Mouse (Mus musculus) liver, embryonic 12.5 days (tissue): Measurements from ENCODE around the gene Cel. TPM values are rescaled to one million over a fixed set of nuclear protein-coding genes. Genes with fewer than 3 reads are reported as not detected.
"Not testable (repeated sequence)": the region's sequence is repeated elsewhere in the genome, so short reads cannot be mapped to it uniquely, and the experiment has no call there.

ENCODE experiments used
- ATAC-seq: fragments of 200-750 bp; cut with Nextera tagmentation; 2 replicates; pipeline ENCODE4 v1.8.0; 2017; ENCODE audit warnings: moderate number of reproducible peaks, mild to moderate bottlenecking, moderate library complexity
- H3K27ac ChIP-seq: fragments of 300-500 bp; sonication (generic); 2 replicates; pipeline ENCODE4 v1.5.1; 2016; ENCODE audit warnings: mild to moderate bottlenecking
- H3K27me3 ChIP-seq: fragments of 300-500 bp; sonication (generic); replicated peaks from 2 replicates; pipeline ENCODE4 v1.6.1; 2016; ENCODE audit warnings: mild to moderate bottlenecking, moderate library complexity
- H3K36me3 ChIP-seq: fragments of 300-500 bp; sonication (generic); 2 replicates; pipeline ENCODE4 v1.6.1; 2016; ENCODE audit warnings: mild to moderate bottlenecking, moderate library complexity
- H3K4me1 ChIP-seq: fragments of 300-500 bp; sonication (generic); 2 replicates; pipeline ENCODE4 v1.6.1; 2016
- H3K4me2 ChIP-seq: fragments of 300-500 bp; sonication (generic); 2 replicates; pipeline ENCODE4 v1.6.1; 2016; ENCODE audit warnings: mild to moderate bottlenecking, moderate library complexity
- H3K4me3 ChIP-seq: fragments of 300-500 bp; sonication (generic); 2 replicates; pipeline ENCODE4 v1.5.1; 2016; ENCODE audit warnings: mild to moderate bottlenecking, moderate library complexity
- H3K9ac ChIP-seq: fragments of 300-500 bp; sonication (generic); 2 replicates; pipeline ENCODE4 v1.6.1; 2016; ENCODE audit warnings: mild to moderate bottlenecking, moderate library complexity
- H3K9me3 ChIP-seq: fragments of 300-500 bp; sonication (generic); replicated peaks from 2 replicates; pipeline ENCODE4 v1.6.1; 2016; ENCODE audit warnings: mild to moderate bottlenecking, moderate library complexity
- WGBS: fragments of 180-500 bp; shearing (Covaris S2); methylation state at CpG from one replicate; pipeline ENCODE4 v1.1.7; 2016; ENCODE audit not compliant: insufficient replicate concordance; 5-methylcytosine and 5-hydroxymethylcytosine counted together
- polyA plus RNA-seq: library from polyadenylated mRNA; unstranded; fragments of >200 nt; fragmentation: Nextera tagmentation; extraction: Ambion mirVana; gene quantifications from 2 replicates; pipeline ENCODE4 v1.2.1, GENCODE M21; 2016

Gene Cel
- polyA plus RNA-seq, 1 experiment from 2014 or later: not detected

DNA sequence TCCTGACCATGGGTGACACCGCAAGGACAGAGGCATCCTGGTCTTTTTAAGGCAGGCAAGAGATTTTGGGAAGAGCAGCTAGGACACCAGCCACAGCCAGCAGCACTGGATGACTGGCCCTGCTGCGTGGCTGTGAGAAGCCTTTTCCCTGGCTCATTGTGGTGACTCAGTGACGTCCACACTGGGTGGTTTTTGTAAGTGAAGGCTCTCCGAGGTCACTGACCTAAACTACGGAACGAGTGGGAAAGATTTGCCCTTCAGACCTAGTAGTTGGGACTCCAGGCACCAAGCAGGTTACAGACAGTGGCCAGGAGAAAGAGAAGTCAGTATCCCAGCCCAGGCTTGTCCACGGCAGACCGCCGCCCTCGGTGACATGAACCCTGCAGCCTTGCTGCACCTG, 38.8 kb downstream of the Cel start:
- no peak overlapping the region for H3K4me2 ChIP-seq
- no peaks in the 10 kb centered on the region for H3K9me3 ChIP-seq
- H3K9ac ChIP-seq: no peak overlapping the region
- H3K4me3 ChIP-seq: no peak overlapping the region
- H3K27me3 ChIP-seq: no peaks in the 10 kb centered on the region
- ATAC-seq: no peak
- WGBS: 73% methylated on average over 10 of the region's 10 CpGs
- H3K27ac ChIP-seq: peak overlapping the region; percentile 38; the same call in 1 of the 2 replicates
- peaks cover 31% of the 10 kb centered on the region for H3K4me1 ChIP-seq
- no peaks in the 10 kb centered on the region for H3K36me3 ChIP-seq

DNA sequence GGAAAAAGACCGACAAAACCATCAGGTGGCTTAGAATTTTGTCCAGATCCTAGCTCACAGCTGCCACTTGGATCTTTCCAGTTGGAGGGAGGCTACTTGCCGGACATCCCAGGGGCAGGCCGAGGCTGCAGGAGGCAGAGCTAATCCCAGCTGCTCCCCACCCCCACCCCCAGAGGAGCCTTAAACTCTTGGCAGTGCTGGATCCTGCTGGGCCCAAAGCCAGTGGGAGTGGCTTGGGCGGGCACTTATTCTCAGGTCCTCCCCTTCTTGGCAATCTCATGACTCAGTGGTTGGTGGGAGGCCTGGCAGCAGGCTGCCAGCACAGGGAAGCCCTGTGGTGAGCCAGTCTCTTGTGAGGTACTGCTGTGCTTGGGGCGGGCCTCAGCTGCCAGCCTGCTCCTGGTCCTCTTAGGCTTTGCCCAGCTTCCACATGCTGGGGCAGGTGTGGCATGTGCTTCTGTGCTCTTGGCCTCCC, 39.5 kb downstream of the Cel start:
- no peak overlapping the region for H3K4me2 ChIP-seq
- H3K36me3 ChIP-seq: no peaks in the 10 kb centered on the region
- H3K9me3 ChIP-seq: no peaks in the 10 kb centered on the region
- 55% methylated on average over 5 of the region's 5 CpGs for WGBS
- no peak overlapping the region for H3K4me3 ChIP-seq
- peaks cover 31% of the 10 kb centered on the region for H3K4me1 ChIP-seq
- H3K27ac ChIP-seq: no peak overlapping the region
- no peaks in the 10 kb centered on the region for H3K27me3 ChIP-seq
- H3K9ac ChIP-seq: no peak overlapping the region
- ATAC-seq: peak; percentile 51

DNA sequence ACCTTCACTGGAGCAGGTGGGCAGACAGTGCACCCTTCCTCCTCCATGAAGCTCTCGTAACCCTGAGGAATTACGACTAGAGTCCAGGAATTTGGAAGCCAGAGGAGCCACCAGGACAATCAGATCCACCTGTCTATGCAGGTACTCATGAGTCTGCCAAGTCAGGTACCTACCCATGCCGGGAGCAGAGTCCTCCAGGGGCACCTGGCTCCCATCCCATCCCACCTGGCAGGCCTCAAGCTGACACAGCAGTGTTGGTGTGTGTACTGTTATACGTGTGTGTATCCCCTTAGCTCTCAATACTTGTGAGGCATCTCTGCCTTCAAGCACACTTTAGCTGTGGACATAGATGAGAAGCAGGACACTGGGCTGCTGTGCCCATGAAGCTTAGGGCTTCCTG, 41.0 kb downstream of the Cel start:
- Histone ChIP-seq H3K4me1 (peaks cover 31% of the 10 kb centered on the region), H3K27me3 (no peaks in the 10 kb centered on the region), H3K9ac (no peak overlapping the region), H3K4me2 (no peak overlapping the region), H3K36me3 (no peaks in the 10 kb centered on the region), H3K9me3 (no peaks in the 10 kb centered on the region), H3K4me3 (no peak overlapping the region), H3K27ac (no peak overlapping the region)
- WGBS: 70% methylated on average over 4 of the region's 4 CpGs
- no peak for ATAC-seq

DNA sequence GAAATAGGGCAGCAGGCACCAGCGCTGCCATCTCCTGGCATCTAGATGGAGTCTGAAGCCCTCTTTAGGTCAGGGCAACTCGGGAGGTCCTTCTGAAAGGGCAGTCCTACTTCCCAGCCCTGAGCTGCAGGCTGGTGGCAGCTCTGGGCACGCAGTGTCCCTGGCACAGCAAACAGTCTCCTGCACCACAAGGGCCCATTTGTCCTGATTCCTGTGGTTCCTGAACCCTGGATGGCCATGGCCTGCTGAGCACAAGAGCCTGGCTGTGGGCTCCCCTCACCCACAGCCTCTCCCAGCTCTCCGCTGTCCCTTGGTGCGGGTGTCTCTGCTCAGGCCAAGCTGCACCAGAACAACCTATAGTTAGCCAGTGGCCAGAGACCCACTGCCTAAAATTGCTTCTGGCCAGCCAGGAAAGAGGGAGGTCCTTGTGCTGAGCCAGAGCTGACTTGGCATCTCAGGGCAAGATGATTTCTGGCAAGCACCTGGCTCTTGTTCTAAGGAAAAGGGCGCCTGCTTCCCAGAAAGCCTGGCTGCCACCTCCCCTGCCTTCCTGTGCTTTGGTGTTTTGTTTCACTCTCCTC, 41.5 kb downstream of the Cel start:
- Histone ChIP-seq H3K27me3 (no peaks in the 10 kb centered on the region), H3K36me3 (no peaks in the 10 kb centered on the region)

DNA sequence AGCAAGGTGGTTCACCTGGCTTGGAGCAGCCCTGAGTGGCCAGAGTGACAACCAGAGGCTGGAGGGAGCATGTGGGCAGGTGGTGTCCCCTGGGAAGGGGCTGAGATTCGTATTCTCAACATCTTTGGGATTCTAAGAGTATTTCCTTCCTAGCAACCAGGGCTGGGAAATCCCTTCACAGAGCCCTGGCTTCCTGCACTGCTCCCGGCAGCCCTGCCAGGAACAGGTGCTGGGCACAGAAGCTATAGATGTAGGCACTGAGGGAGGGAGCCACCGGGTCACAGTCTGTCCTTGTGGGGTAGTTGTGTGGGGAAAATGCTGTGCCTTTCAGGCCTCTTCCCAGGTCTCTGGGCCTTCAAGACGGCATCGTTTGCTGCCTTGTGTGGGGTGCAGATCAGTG, 42.6 kb downstream of the Cel start:
- Histone ChIP-seq H3K4me2 (no peak overlapping the region), H3K9ac (no peak overlapping the region), H3K4me1 (peaks cover 17% of the 10 kb centered on the region), H3K27ac (no peak overlapping the region), H3K36me3 (no peaks in the 10 kb centered on the region), H3K9me3 (no peaks in the 10 kb centered on the region), H3K27me3 (0 out of 2 replicates have a peak, but pooled peaks cover 4% of the 10 kb centered on the region), H3K4me3 (no peak overlapping the region)
- no peak for ATAC-seq
- WGBS: 63% methylated on average over 5 of the region's 5 CpGs

More for the DNA sequence above, 41.5 kb downstream of the Cel start:
- no peak for ATAC-seq
- no peak overlapping the region for H3K4me2 ChIP-seq
- no peak overlapping the region for H3K27ac ChIP-seq
- no peak overlapping the region for H3K9ac ChIP-seq
- no peaks in the 10 kb centered on the region for H3K9me3 ChIP-seq
- H3K4me1 ChIP-seq: peaks cover 28% of the 10 kb centered on the region
- 67% methylated on average over 6 of the region's 6 CpGs for WGBS
- no peak overlapping the region for H3K4me3 ChIP-seq

DNA sequence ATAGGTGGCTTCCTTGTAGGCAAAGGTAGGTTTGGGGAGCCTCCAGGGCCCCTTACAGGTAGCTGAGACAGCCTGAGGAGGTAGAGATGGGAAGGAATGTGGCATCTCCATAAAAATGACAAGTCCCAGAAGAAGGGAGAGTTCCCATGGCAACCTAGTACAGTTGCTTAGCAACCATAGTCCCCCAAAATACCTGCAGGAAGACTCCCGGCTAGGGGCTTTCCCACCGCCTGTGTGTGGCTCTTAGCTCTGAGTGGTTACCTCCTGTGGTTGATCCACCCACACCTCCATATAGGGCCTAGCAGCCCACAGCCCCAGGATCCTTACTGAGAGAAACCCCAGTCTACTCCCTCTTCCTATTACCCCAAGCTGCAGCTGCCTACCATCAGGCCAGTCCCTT, 45.0 kb downstream of the Cel start:
- Histone ChIP-seq H3K27me3 (peaks cover 25% of the 10 kb centered on the region), H3K9ac (no peak overlapping the region), H3K27ac (no peak overlapping the region), H3K9me3 (no peaks in the 10 kb centered on the region), H3K4me1 (peaks cover 15% of the 10 kb centered on the region), H3K4me2 (no peak overlapping the region), H3K36me3 (no peaks in the 10 kb centered on the region), H3K4me3 (no peak overlapping the region)
- ATAC-seq: no peak
- WGBS: 75% methylated on average over 2 of the region's 2 CpGs

DNA sequence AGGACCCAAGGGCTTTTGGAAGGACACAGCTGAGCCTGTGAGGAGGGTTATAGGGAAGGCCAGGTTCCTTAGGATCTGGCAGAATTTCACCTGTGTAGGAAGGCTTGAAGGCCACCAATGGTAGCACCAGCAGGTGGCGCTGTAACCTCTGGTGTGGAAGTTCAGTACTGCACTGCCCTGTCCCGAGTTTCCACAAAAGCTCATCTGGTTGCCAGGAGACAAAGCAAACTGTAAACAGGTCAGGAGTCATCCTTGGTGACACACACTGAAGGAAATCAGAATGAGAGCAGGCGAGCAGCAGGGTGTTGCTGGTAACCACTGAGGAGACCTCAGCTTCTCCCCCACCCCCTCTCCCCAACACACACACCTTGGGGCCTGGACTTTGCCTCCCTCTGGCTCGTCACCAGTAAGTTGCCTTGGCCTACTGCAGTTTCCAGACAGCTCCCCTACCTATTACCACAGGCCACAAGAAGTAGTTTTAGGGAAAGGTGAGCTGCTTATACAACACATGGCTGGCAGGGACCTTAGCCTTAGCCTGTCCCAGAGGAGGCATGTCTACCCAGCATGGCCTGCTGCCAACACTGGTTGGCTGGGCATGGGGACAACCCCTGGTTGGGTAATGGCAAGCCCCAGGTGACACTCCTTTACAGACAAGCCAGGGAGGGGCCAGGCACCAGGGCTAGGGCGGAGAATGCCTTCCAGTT, 45.8 kb downstream of the Cel start:
- ATAC-seq: peak; percentile 52
- no peak overlapping the region for H3K27ac ChIP-seq

DNA sequence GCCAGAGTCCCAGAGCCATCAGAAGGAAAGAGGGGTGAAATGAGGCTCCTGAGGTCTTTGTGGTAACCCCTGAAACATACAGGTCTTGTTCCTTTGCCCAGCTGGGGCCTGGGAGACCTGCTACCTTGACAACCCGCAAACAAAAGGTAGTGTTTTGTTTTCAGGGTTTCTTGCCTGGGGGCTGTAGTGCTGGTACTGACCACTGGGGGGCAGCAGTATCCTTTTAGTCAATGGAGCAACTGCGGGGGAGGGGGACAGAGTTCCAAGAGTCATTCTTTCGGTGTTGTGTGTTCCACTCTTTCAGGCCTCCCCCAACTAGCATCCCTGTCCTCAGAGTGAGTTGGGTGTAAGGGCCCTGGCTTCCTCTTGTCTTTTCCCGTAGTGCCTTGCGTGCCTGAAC, 48.7 kb downstream of the Cel start:
- peaks cover 21% of the 10 kb centered on the region for H3K4me1 ChIP-seq
- no peak overlapping the region for H3K27ac ChIP-seq
- no peak for ATAC-seq
- no peak overlapping the region for H3K4me3 ChIP-seq
- 11% methylated on average over 5 of the region's 5 CpGs for WGBS
- H3K27me3 ChIP-seq: peaks cover 61% of the 10 kb centered on the region
- no peak overlapping the region for H3K9ac ChIP-seq
- H3K36me3 ChIP-seq: no peaks in the 10 kb centered on the region
- H3K4me2 ChIP-seq: peak overlapping the region; percentile 78
- no peaks in the 10 kb centered on the region for H3K9me3 ChIP-seq

More for the DNA sequence above, 45.8 kb downstream of the Cel start:
- Histone ChIP-seq H3K36me3 (no peaks in the 10 kb centered on the region), H3K4me3 (no peak overlapping the region), H3K9me3 (no peaks in the 10 kb centered on the region), H3K27me3 (peaks cover 34% of the 10 kb centered on the region), H3K4me2 (no peak overlapping the region), H3K4me1 (peaks cover 21% of the 10 kb centered on the region), H3K9ac (no peak overlapping the region)
- 32% methylated on average over 5 of the region's 5 CpGs for WGBS

DNA sequence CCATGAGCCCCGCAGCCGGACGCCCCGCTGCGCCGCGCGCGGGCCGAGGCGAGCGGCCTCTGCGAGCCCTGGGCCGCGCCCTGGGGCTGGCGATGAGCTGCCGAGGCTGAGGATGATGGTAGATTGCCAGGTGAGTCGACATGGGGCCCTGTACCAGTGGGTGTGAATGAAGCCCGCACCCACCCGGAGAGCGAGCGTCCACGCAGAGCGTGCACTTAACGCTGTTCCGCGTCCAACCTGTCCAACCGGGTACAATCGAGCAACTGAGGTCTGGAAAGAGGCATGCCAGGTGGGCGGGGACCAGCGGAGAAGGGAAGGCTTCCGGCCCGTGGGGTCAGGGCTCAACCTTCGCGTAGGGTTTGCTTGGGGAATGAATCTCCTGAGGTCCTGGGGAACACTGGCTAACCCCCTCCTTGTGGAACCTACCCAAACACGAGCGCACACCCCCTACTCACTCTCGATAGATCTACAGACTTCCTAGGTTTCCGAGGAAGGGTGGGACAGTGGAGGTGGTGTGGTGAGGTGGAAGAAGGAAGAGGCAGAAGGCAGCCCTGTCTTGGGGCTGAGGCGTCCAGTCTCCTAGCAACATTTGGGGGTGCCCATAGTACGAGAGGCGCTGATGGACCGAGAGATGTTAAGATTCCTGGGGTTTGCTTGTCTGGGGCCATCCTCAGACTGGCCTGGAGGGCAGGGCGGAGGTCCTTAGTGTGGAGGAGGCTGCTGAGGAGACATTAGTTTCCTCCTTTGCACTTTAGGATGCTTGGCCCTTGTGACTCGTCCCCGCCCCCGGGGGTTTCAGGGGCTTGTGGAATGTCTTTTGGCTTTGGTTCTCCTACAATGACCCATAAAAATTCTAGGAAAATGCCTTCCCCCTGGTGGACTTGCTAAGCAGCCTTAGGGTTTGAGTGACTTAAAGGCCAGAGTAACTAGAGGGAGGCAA, 49.5 kb downstream of the Cel start:
- peak overlapping the region; percentile 54 for H3K9ac ChIP-seq
- H3K9me3 ChIP-seq: no peaks in the 10 kb centered on the region
- peaks cover 65% of the 10 kb centered on the region for H3K27me3 ChIP-seq
- no peaks in the 10 kb centered on the region for H3K36me3 ChIP-seq
- H3K4me1 ChIP-seq: peaks cover 21% of the 10 kb centered on the region
- H3K4me2 ChIP-seq: peak overlapping the region; percentile 78
- H3K4me3 ChIP-seq: peak overlapping the region; percentile 55
- H3K27ac ChIP-seq: no peak overlapping the region
- peak; percentile 6; the same call in 1 of the 2 replicates for ATAC-seq
- WGBS: 7% methylated on average over 47 of the region's 47 CpGs

DNA sequence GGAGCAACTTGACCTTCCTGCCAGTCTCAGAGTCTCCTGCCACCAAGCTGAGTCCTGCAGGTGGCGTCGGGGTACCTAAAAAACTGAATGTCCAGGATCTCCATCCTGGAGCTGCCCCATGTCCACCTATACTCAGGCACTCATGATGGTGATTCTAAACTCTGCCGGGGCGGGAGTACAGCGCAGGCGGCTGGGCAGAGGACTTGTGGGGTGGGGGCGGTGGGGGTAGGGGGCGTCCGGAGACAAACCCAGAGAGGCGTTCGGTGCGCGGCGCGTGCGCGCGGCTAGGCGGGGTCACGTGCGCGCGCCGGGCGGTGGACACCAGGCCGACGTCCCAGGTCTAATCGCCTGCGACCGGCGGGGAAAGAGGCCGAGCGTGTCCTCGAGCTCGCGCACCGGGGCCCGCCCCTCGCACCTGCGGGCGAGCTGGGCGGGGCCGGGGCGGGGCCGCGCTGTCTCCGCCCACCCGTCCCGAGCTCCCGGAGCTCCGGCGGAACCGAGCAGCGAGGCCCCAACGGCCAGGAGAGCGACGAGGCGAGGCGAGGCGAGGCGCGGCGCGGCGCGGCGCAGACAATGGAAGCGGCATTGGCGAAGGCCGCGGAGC, 50.3 kb downstream of the Cel start, which contains the start of gene Ralgds:
TSS of gene Ralgds (plus strand) at position 328 of the 604 bp plus-strand sequence.
- no peak within 1 kb of the TSS for H3K27ac ChIP-seq
- H3K9me3 ChIP-seq: no peaks in the 10 kb centered on the region
- peak within 1 kb of the TSS; percentile 54 for H3K9ac ChIP-seq
- peaks cover 65% of the 10 kb centered on the region for H3K27me3 ChIP-seq
- under 1% methylated on average over 60 of the region's 71 CpGs for WGBS
- H3K4me1 ChIP-seq: peaks cover 21% of the 10 kb centered on the region
- H3K4me3 ChIP-seq: peak within 1 kb of the TSS; percentile 55
- ATAC-seq: peak; percentile 54; the same call in 1 of the 2 replicates
- H3K4me2 ChIP-seq: peak within 1 kb of the TSS; percentile 78
- no peaks in the 10 kb centered on the region for H3K36me3 ChIP-seq

DNA sequence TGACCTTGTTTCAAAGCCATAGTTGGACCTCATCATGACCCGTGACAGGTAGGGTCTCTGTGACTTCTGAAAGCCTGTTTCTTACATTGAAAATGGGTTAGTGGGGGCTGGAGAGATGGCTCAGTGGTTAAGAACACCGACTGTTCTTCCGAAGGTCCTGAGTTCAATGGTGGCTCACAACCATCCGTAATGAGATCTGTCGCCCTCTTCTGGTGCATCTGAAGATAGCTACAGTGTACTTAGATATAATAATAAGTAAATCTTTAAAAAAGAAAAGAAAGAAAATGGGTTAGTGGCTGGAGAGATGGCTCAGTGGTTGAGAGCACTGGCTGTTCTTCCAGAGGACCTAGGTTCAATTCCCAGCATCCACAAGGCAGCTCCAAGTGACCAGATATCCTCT, 51.6 kb downstream of the Cel start:
- not testable (repeated sequence) for H3K36me3 ChIP-seq

More for the DNA sequence above, 51.6 kb downstream of the Cel start:
- not testable (repeated sequence) for H3K27ac ChIP-seq, H3K9me3 ChIP-seq, ATAC-seq, H3K9ac ChIP-seq, H3K4me2 ChIP-seq, H3K4me3 ChIP-seq
- H3K4me1 ChIP-seq: peaks cover 21% of the 10 kb centered on the region
- H3K27me3 ChIP-seq: peaks cover 65% of the 10 kb centered on the region
- 32% methylated on average over 5 of the region's 5 CpGs for WGBS
